Mouse (Mus musculus) monocyte, adult 2 months (primary cell): ENCODE measurements at regions not wholly inside any gene's neighbourhood (a gene's known extent, or its start where the extent isn't known, plus 50 kb on each side); places are given as distances from the start of the nearest gene placed in this dataset.

ENCODE experiments used
- DNase-seq, 2 experiments: peaks; one replicate each; pipeline ENCODE4 v3.0.0; 2022; ENCODE audit warnings: low spot score in 2 of 2, low read depth in 1 of 2

DNA sequence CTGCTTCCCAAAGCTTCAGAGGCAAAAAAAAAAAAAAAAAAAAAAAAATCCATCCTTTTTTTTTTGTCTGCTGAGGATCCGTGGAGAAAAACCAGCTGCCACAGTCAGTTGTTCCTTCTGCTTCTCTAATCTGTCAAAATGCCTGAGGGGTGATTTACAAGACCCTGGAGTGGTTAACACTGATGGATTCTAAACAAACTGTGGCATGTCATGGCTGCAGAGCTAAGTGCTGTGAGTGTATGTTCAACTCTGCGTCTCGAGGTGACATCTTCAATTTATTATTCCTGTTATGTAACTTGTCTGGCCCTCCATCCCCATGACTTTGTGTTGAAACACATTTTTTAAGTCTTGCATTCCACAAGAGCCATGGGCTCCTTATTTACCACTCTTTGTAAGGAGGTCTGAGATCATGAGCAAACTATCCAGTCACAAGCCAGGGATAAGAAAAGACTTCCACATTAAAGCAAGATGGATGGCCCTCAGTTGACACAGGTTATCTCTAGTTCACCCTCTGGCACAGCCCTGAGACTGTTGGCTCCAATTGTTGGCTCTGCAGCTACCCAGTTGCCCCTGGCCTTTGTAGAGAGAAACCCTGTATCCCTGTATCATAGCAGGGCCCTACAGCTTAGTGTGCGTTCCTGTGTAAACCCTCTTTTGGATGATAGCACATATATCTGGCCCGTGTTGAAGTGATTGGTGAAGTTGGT is 153.6 kb downstream of the Thbs2 start:
- no peak for DNase-seq

DNA sequence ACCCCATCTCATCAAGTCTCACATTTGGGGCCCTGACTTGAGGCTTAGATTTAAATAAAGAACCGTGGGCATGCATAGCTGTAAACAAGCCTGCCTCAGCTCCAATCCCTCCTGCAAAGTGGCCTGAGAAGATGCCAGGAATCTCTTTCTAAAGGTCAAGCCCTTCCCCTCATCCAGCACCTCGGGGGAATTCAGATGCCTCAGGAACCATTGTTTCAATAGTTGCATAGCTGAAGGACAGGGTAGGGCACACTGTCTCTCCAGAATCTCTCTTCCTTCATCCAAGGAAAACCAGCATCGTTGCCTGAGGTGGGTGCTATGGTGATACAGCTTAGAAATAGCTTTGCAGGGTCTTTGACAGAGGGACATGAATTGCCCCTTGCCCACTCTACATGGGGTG is 154.4 kb downstream of the Thbs2 start:
- no peak for DNase-seq

DNA sequence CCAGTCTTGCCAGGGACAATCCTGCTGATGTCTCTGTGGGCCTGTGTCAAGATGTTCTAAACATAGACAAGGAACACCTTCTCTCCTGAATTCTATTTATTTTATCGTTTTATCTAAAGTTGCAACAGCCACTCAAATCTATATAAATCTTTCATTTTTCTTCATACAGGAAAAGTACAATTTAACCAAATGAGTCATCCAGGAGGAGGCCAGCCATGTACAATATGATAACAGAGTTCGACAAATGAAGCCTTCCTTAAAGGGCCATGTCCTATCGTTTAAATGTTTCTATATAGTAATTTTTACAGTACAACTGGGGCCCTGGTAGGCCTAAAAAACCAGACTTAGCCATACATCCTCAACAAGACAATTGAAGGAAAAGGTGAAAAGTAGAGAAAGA is 154.8 kb downstream of the Thbs2 start:
- no peak for DNase-seq

DNA sequence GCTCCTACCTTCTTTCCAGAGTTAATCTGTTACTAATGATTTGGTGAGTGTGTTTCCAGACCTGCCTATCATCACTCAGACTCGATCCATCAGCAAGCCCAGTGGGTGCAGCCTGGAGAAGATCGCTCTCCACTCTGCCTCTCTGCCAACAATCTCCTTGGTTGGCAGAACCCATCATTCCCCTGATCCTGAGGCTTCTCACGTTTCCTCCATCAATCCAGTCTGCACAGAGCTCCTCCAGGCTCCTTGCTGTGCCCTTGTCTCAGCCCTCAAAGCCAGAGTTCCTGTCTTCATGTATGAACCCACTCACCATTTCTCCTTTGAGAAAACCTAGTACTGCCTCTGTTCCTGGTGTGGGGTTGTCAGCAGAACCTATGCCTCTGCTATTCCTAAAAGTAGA is 155.5 kb downstream of the Thbs2 start:
- DNase-seq, result no peak

DNA sequence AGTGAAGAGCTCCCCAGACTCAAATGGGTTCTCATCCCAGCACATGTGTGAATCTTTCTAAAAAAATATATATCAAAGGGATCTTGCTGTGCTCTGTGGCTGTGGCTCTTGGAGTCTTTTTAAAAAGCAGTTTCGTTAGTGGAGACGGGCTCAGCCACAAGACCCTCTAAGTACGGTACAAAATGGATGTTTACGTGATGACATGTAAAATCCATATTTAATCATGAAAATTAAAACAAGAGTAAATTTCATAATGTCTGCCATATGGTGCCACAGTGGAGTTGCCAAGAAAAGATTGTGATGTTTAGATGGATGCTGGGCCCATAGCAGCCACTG is 161.1 kb downstream of the Thbs2 start:
- no peak for DNase-seq

DNA sequence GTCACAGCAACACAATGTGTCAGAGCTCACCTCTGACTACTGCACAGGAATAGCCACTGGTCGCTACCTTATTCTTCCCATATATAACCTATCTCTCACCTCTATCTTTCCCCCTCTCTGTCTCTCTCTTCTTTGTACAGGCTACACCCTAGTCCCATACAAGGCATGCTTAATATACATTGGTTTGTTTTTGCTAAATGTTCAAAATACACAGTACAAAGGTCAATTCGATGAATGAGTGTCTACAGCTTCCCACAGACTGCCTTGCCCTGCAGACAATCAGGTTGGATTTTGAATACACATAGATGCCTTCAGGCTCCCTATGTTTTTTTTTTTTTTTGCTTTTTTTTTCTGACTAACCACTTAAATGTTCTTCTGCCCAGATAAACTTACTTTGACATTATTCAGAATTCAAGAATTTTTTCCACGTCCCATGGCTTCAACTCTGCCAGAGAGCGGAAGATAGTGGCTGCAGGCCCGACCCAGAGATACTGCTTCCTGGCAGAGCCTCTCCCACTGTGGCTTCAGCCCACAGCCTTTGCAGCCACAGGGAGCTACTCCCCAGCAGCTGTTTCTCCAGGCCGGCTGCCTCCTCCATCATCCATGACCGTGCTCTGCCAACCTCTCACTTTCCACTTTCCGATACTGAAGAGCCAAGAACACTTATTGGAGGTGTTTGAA is 161.6 kb downstream of the Thbs2 start:
- DNase-seq, result no peak

DNA sequence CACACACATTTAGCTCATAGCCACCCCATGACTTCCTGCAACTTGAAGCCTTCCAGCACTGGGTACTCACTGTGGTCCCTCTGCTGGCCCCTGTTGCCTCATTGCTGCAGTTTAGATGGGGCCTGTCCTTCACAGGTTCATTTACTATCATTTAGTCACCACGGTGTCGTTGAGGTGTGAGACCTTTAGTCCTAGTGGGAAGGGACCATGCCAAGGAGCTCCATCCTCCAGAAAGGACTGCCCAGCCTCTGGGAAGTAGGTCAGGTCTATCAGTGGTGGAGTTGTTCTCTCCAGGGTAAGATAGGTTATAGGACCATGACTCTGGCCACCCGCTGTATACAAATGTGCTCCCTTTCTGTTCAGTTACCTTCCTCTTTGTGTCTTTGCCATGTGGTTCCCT is 162.2 kb downstream of the Thbs2 start:
- no peak for DNase-seq

DNA sequence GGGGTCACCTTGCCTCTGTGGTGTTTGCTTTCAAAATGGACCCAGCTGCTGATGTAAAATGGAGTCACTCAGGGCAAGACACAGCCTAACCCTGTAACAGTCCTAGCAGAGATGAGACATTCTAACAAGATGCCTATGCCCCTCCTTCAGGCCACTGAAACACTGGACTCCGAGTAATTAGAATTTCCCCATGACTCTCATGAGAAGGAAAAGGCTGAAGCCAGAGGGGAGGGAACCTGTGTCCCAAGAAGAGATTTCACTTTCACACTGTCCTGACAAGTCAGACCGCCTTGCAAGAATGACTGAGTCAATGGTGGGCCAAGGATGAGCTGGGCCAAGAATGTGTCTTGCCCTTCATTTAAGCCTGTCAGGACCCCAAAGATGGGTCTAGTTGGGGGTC is 166.3 kb downstream of the Thbs2 start:
- DNase-seq, result no peak

DNA sequence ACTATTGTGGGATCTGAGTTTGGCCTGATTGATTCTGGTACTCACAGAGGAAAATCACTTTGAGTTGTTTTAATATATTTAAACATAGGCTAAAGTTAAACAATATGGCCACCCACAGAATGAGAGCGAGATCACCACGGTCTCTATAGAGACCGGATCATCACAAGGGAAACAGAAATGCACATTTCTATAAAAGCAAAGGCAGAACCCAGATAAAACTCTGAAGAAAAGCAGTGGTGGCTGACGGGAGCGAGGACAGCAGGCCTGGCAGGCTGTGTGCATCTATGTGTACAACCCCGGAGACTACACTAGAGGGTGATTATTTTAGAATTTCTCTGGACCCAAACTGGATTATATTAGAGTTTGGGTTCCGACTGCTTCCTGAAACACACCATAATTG is 168.8 kb downstream of the Thbs2 start:
- DNase-seq, result no peak

DNA sequence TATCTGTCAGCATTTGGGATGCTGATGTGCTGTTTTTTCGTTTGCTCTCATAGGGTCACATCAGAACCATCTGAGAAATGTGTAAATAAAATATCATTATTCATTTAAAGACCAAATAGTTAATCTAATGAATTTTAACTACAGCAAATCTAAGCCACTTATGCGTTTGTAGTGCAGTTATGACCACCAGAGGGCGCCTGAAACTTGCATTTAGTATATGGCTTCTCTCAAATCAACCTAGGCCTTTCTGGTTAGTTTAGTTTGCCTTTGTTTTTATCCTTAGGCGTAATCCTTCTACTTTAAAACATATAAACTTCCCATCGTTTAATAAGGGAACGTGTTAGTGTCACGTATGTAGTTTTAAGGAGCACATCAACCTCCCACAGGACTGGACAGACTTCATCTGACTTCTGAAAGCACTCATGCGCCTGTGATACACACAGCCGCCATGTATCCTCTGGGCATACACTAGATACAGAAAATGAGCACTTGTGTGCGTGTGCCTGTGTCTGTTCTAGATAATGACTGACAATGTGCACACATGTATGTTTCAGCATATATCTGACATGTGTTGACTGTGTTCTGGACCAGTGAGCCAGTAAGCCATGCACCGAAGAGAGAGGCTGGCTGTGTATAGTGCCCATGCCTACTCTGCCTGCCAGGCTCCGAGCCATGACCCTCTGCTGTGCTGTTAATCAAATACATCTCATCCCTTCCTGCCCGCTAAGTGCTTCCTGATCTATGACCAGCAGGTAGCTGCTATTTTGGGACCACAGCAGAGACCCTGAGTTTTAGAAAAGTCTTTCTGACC is 169.4 kb downstream of the Thbs2 start:
- DNase-seq, result no peak

DNA sequence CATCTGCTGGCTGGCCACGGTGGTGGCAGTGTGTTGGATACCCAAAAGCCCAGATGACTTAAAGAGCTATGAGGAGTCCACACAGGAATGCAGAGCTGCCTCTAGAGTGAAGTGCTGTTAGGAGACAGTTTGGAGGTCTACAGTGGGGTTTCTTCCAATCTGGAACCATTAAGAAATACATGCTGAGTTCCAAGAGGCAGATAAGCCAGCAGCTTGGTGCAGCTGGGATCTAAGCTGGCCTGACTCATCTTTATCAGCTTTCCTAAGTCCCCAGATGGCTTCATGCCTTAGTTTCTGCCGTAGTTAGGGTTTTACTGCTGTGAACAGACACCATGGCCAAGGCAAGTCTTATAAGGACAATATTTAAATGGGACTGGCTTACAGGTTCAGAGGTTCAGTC is 172.0 kb downstream of the Thbs2 start:
- DNase-seq, result no peak

DNA sequence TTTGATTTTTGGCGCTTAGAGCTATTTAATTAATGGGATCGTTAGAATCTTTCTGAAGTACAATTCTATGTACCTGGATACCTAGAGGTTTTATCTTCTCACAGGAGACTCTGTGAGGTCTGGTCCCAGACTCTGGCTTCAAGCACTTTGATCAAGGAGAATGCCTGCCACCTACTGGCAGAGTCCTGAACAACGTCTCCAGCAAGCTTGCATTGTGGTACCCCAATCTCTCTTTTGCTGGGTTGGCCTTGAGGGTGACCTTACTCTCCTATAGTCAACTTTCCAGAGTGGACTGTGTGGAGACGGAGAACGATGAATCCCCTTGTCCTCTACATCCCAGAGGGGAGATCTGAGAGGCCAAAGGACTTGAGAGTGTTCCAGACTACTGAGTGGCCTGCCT is 173.5 kb downstream of the Thbs2 start:
- no peak for DNase-seq

DNA sequence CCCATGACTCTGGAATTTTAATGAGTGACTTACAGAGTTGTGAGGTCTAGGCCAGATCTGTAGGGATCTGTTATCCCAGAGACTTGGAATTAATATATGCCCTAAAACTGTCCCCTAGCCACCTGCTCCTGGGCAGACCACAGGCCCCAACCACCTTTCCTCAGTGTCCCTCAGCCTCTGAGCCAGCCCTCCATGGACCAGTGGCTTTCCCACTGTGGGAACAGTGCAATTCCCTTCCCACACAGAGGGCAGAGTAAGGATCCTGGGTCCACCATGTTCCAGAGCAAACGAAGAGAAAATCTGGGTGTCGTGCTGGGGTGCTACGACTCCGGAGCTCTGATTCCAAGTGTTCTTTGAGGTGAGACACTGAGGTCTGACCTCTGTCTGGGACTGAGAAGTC is 174.7 kb downstream of the Thbs2 start:
- no peak for DNase-seq

DNA sequence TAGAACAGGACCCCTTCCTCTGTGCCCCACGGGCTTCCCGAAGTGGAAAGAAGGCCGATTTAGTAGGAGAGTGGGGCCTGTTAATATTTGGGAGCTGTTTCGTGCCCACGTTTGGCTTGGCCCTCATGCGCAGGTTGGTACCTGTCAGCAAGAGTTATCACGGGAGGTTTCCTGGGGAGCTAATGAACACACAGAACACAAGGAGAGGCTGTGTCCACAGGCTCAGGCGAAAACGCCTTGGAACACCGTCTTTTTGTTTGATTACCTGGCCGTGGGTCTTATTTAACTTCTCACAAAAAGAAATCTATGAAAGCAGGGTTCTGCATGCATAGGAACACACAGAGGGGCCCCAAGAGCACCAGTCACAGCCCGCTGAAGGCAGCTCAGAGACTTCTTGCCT is 175.8 kb downstream of the Thbs2 start:
- DNase-seq, result no peak

DNA sequence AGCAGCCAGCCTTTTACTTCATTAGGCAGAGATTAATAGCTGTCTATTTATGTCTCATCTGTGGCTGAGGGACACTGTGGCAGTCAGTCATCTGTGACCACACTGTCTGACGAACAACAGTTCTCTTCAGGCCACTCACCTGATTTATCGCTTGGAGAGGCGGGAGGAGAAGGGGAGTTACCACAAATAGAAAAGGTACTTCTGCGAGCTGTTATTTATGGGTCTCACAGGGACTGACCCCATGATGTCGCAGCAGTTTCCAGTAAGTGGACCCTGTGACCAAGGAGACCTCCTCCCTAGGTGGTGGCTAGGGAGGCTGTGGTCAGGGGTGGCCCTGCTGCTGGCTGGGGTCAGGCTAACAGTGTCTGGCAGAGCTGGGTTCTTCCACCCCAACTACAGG is 176.7 kb downstream of the Thbs2 start:
- DNase-seq, result no peak

DNA sequence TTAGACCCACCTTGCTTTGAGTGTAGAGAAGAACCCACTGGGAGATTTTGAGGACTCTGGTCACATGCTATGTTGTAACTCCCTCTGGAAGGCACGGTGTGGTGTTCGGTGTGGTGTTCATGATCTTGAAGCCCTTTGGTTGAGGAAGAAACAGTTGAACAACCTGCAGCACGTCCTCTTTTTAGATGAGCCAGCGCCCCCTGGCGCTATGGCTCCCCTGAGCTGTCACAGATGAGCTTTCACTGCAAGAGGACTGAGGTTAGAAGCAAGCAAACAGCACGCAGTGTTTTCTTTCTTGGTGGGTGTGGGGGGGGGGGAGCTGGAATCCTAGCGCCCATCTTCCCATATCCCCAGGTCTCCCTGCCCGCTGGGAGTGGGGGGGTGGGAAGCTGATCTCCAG is 177.9 kb downstream of the Thbs2 start:
- DNase-seq, result no peak

DNA sequence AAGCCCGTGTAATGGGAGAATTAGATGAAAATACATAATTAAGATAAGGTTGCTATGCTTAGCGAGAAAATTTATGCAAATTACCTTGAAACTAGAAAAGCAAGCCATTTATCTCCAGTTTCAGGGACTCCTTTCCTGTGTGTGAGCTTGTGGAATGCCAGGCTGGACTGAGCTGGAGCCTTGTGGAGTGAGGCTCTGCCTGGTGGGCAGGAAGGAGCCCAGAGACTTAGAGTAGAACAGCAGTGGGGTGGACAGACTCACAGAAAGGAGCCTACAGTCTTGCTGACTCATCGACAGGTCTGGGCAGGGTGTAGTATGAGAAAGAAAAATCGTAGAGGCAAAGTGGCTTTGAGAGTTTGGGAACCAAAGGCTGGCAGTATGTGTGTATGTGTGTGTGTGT is 180.6 kb downstream of the Thbs2 start:
- DNase-seq, result no peak

DNA sequence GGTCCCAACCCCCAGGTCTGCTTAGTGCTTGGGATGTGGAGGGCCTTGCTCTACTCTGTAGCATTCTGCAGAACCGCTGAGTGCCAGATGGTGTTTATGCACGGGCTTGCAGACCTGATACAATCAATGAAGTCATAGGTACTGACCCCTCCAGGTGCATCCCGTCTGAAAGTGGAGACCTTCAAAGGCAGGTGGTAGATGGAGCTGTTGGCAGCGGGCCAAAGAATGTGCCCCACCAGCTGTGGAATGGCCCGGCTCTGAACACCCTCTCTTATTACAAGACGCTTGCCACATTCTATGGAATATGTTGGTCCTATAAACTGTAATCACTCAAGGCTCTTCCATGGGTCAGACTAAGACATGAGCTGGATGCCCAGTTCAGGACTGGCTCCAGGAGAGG is 183.5 kb downstream of the Thbs2 start:
- DNase-seq, result no peak

DNA sequence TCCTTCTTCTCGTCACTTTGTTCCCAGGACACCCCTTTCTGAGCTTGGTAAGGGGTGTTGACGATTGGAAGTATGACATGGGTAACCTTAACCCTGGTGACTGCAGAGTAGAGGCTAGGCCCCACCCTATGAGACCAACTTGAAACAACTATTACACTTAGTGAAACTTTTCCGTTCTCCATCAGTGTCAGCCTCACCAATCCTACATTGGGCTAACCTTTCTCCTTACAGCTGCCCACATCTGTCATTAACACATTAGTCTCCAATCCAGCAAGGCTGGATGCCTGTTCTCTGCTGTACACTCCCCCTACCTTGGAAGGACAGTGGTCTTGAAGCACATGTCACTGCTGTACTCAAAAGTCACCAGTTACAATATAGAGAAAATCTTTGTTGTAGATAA is 186.9 kb downstream of the Thbs2 start:
- DNase-seq, result no peak

DNA sequence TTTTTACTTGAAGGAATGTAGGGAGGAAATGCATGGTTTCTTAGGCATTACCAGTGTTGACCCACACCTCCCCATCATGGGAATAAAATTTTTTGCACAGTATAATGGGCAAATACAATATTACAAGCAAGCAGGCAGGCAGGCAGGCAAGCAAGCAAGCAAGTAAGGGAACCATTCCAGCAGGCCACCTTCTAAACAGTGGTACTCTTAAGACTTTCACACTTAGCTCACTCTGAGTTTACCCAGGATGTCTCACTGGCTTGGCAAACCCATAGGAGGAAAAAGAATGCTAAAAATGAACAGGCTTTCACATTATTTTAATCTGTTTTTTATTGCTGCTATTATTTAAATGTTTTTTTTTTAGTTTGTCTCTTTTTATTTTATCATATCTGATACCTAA is 187.9 kb downstream of the Thbs2 start:
- no peak for DNase-seq

DNA sequence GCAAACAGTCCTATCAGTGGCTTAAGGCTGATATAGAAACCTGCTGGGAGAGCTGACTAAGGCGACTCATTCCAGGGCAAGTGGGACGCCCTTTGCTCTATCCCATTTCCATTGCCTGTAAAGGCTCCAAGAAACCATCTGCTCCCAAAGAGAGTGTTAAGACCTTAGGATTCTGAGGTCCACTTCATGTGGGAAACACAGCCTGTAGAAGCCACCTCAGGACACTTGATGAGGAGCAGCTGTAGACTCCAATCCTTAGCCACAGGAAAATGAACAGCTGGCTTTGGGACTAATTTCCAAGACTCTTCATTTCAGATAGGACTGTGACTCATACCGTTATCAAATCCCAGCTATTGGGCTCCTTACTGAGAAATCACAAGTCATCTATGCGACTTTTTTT is 188.6 kb downstream of the Thbs2 start:
- DNase-seq, result no peak

DNA sequence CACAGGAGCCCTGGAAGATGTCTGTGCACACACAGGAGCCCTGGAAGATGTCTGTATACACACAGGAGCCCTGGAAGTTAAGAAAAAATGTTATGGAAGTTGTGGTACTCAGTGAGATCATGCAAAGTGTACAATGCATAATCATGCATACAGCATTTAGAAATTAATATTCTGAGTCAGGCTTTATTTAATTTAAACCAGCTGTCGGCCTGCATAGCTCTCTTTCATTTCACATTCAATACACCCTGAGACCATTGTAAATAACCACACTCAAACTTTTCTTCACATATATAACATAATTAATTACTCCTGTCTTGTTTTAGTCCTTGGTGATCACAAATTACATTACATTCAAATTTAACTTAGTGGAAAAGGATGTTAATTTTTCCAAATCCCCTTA is 190.4 kb downstream of the Thbs2 start:
- no peak for DNase-seq

DNA sequence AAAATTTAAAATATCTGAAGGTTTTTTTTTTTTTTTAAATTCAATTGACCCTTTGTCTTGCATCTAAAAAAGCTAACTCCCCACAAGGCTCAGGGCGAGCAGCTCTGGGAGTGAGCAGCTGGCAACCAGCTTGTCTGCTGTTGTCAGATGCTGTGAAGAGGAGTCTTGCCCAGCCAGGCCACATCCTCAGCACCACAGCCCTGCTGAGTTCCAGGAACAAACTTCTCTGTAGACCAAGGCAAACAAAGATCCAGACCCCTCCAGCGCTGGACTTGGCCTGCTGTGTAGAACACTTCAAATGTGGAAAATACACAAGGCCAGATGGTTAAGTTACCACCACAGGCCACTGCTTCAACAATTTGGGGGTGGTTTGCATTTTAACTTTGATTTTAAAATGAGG is 192.7 kb downstream of the Thbs2 start:
- DNase-seq, result no peak
